Mouse (Mus musculus) adrenal gland, adult 2 months (tissue): Measurements from ENCODE around the gene Lrrc63. TPM values are rescaled to one million over a fixed set of nuclear protein-coding genes. Genes with fewer than 3 reads are reported as not detected.

Experiments used
- DNase-seq: peaks from one replicate; pipeline ENCODE4 v3.0.0; 2021
- polyA plus RNA-seq: library from polyadenylated mRNA; depleted of rRNA; stranded (reverse); fragments of >200 nt; gene quantifications from 2 replicates; pipeline ENCODE4 v1.2.3, GENCODE M21; 2012
- total RNA-seq, 2 experiments: library from RNA; stranded (reverse); gene quantifications; 2 replicates each; pipeline ENCODE4 v1.2.3; 2021

Lrrc63 gene
- total and polyA plus RNA-seq, 3 experiments, result not detected

DNA sequence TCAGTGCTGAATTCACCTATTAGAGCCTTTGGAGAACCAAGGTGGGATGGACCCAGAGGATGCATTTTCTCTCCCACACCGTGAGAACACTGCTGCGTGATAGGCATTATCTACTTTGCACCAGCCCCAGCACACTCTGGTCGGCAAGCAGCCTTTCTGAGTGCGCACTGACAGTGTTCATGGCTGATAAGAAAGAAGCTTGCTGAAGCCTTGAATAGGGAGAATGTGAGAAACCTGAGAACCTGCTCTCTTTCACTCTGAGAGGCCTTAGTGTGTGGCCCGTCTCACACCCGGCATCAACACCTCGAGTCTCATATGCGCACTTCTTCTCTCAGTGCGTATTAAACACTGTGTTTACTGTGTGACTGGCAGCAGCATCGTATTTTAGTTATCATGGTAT is 7.8 kb upstream of the Lrrc63 start:
- DNase-seq, result no peak

DNA sequence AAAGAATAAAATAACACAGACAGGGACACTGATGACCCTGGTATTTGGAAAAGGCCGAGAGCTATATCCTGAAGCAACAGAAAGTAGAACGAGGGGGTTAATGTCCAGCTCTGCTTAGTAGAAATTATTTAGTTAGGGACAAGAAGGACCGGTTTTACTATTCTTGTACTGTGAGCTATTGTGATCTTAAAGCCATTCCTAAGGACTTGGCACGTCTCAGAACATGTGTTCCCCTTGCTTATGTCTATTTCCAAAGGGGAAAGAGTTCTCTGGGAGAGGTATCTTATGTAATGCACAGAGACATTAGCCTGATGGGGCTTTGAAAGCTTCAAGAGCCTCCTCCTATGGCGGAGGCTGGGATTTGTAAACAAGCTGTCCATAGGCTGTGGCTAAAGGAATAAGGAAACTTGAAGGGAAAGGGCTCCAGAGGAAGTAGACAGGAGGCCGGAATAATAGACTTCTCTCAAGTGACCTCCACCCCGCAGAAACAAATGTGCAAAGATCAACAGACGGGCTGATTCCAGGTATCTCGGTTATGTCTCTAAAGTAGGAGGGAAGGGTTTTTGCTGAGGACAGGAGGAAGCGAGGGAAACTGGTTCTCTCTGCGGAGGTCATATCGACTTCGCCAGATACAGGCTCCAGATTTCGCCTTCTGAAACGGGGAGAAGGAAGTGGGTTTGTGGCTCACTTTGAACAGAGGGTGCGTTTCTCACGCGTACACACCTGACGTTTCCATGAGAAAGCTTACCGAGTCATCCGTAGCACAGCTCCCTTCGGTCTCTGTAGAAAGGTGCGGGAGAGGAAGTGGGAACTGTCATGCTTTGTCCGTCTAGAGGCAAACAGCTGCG is 5.7 kb upstream of the Lrrc63 start:
- no peak for DNase-seq

- no peak for DNase-seq
These were observed 749 bp upstream of the Lrrc63 start for GRCm38 (mm10) chr14:75131324-75131935.

DNA sequence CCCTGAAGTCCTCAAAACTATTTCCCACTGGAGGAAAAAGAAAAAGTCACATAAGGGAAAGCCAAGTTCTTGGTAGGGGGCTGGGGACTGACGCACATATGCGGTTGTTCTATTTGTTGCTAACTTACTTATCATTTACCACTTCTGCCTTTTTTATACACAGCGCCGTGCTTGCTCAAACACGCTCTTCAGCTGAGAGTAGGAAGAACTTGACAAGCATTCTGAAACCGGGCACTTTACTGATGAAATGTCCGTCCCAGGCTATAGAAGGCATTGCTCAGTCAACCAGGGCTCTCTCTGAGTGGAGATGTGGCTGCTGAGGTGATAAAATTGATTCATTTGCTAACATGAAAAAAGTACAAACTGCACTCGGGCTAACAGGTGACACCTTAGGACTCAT is 9.0 kb downstream of the Lrrc63 start:
- no peak for DNase-seq

DNA sequence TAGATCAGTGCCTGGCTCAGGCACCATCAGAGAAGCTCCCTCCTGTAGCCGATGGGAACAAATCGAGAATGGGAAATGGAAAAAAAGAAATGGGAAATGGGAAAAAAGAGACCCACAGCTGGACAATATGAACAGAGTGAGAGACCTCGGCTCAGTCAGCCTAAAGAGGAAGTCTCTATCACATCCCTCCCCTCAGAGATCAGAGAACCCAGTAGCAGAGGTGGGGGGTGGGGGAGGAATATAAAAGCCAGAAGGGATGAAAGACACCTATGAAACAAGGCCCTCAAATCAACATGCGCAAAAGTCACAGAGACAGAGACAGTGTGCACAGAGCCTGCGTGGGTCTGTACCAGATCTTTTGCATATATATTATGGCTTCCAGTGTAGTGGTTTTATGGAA is 27.7 kb downstream of the Lrrc63 start:
- DNase-seq, result no peak

GRCm38 (mm10) chr14:75077946-75078345 is 52.7 kb downstream of the Lrrc63 start:
- DNase-seq, result peak; percentile 45

GRCm38 (mm10) chr14:75075299-75076180 is 55.1 kb downstream of the Lrrc63 start:
- DNase-seq, result no peak

DNA sequence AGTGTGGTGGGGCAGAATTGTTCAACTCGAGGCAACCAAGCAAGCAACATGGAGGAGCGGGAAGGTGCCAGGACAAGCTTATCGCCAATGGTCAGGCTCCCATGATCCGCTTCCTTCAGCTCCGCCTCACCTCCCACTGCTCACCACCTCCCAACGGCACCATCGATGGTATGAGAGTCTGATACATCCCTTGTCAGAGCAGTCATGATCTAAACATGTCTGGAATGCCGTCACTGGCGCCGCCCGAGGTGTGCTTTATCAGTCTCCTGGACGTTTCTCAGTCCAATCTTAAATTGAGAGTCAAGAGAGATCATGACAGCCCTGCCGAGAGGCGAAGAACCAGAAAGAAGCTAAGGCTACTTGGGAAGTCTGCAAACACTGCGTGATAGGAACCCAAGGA is 59.6 kb downstream of the Lrrc63 start:
- DNase-seq, result no peak

- peak; percentile 32 for DNase-seq
These were observed 61.2 kb downstream of the Lrrc63 start for GRCm38 (mm10) chr14:75069356-75069979.

DNA sequence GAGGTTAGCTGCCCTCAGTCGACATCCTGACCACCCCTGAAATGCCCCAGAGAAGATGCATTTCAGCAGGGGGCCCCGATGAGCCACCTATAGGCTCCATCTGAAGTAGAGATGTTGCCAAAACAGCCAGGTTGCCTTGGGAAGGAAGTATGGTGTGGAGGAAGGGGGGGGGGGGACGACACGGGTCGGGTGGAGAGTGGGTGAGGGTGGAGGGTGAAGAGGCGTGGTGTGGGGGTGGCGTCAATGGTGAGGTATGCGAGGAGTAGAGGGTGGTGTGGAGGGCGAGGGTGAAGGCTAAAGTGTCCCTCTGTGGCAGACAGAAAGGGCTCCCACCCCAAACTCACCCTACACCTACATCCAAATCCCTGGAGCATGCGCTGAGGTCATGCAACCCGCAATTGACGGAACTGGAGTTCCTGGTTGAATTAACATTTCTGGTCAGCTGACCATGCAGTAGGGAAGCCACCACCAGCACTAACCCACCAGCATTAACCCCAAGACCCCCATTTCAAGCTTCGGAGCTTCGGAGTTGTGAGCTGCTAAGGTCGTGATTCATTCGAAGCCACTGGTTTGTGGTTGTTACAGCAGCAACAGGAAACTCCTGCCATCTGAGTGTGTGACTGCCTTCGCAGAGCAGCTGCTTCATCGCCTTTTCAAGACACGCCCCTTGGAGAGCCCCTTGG is 62.1 kb downstream of the Lrrc63 start:
- DNase-seq, result no peak

DNA sequence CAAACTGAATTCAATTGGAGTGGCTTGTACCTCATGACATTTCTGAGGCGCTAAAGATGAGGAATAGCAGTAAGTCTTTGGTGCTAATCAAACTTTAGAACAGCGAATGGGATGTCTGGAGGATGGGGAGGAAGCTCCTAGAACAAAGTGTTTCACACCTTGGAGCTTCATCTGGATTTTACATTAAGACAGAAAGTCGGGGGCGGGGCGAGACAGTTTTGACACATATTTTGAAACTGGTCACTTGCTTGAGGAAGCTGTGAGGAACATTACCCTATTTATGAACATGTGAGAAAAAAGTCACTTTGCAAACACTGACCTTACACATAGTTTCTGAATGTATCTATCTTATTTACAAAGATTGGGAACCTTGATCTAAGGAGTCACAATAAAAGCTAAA is 65.5 kb downstream of the Lrrc63 start:
- DNase-seq, result no peak

- no peak for DNase-seq
These were observed 66.2 kb downstream of the Lrrc63 start for GRCm38 (mm10) chr14:75064520-75064919.

- no peak for DNase-seq
These were observed 66.7 kb downstream of the Lrrc63 start for GRCm38 (mm10) chr14:75063936-75064335.

DNA sequence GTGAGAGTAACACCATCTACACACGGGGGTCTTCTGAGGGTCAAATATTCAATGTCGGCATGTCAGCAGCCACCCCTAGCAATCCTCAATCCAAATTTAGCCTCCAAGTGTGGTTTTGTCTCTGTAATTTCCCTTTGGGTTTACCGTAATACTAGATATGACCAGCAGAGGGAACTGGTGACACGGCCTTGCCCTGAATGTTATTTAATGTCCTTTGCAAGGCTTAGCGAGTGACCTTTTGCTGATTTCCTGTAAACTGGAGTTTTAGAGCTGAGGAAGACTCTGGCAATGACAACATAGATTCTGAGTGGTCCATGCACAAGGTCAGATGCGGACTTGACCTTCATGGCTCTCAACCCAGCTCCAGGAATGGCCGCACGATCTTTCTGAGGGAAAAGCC is 70.1 kb downstream of the Lrrc63 start:
- peak; percentile 42 for DNase-seq

DNA sequence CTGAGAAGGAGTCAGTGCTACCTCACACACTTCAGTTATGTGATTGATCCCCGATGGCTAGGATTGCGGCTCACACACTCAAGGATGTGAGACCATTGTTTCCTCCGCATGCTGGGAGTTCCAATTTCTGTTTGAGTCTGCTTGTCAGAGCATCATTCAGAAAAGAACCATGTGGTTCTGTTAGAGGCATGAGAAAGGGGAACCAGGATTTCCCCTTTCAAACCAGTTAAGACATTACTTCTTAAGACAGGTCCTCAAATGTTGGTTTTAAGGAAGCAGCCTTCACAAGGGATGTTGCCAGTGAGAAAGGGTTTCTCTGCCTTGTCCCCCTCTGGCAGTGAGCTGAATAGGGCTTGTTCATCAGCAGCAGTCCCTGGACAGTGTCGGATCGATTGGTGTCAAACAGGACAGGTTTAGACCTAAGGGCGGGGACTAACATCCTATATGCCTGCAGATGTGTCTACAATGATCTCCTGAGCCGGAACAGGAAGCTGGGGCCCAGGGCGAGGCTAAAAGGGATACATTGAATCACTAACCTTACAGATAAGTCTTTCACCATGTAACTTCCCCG is 73.7 kb downstream of the Lrrc63 start:
- DNase-seq, result no peak

- DNase-seq, result no peak
These were observed 76.0 kb downstream of the Lrrc63 start for GRCm38 (mm10) chr14:75054455-75055343.

DNA sequence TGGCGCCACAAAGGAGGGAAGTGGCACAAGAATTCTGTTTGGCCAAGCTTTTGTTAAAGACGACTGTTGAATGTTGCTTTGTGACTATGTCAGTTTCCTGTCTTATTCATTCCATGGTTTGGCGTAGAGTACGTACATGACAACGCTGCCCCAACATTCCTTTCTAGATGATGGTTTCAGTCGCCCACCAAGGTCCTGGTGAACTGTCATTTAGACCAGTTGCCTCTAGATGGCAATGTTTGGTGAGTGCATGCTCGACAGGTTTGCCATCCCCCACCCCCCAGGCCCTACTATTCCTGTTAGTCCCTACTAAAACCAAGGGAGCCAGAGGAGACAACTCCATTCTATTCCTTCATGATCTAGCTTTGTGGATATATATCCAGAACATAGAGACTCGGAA is 78.2 kb downstream of the Lrrc63 start:
- DNase-seq, result no peak

DNA sequence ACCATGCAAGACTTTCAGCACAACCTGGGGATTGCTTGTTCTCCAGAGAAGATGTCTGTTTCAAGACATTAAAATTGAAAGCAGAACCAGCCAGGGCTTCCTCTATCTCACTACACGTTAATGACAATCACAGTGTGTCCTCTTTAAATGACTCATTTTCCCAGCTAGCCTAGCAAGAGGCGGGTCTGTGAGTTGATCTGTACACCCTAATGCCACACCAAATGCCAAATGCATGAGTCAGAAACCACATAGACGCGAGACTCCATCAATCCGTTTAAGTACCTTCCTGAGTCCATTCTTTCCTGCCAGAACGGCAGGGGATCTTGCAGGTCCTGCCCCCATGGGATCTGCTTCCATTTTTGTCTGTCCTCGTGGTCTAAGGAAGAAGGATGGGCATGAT is 85.5 kb downstream of the Lrrc63 start:
- peak; percentile 49 for DNase-seq

DNA sequence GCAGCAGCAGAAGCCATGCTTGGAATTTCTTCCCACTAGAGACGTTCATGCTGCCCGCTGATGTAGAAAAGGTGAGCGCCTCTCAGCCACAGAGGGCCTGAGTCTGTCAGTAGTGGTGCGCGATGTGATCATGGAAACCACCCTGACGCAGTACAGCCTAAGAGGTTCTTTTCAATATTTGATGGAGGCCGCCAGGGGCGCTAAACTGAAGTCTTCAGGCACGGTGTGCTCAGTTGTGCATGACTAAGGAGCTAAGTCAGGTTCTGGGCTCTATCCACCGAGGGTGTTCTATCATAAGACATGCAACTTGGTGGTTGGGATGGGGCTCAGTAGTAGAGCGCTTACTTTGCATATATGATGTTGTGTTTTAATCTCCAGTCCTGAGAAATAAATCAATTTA is 95.2 kb downstream of the Lrrc63 start:
- DNase-seq, result no peak
